Comparison of ENCODE assay signal across 29 mouse cellular contexts in genomic region chr8:46716477-46716876, GRCm38 (mm10). TPM values are rescaled to one million over a fixed set of nuclear protein-coding genes. Genes with fewer than 3 reads are reported as not detected.
A peak's percentile ranks its signal among the peaks of the same experiment; 100 is the strongest.
DNase-seq lines count a peak whose midpoint lies in the region; ATAC-seq and TF ChIP-seq lines count a peak whose summit lies in the region.
"Had no signal": no experiment of that assay in that cellular context is flagged by ENCODE, and none has a peak within 500 bp of the region (broad histone marks: within the 10 kb centered on the region; RNA-seq: fewer than 3 reads in every experiment).

No protein-coding gene starts in this region.

- TF ChIP-seq POLR2A in lung, adult 2 months (IDR thresholded peaks at IDR 0.05; ENCODE audit: borderline replicate concordance, extremely low read depth, low read depth, low read length), result no peak

- no peak for DNase-seq in intestine, embryonic 14.5 days (ENCODE audit: low spot score)
- peak; percentile 15 for DNase-seq in lung, embryonic 14.5 days
- DNase-seq in lung, adult 2 months, result no peak
- DNase-seq in layer of hippocampus, adult 11-12 months (ENCODE audit: low spot score), result no peak
- no peak for DNase-seq in heart, adult 8-10 months (ENCODE audit: low spot score)
- DNase-seq: adrenal gland, adult 8-10 months; cerebellum, adult 8-10 months; cerebellum, postnatal 36 days; gastrocnemius, adult 2 months; heart, postnatal 14 days; kidney, adult 9 months; layer of hippocampus, postnatal 36 days; left cerebral cortex, postnatal 4 days; lung, postnatal 36 days; right cerebral cortex, adult 18-20 months; right cerebral cortex, postnatal 4 days; thymus, postnatal 14 days had no signal

- no peak for TF ChIP-seq CTCF in intestine, postnatal 0 days (IDR thresholded peaks at IDR 0.05; ENCODE audit: low read depth)
- no peak for TF ChIP-seq CTCF in lung, embryonic 14.5 days (IDR thresholded peaks at IDR 0.05; ENCODE audit: low read depth)
- TF ChIP-seq CTCF in lung, adult 2 months (IDR thresholded peaks at IDR 0.05; ENCODE audit: insufficient read depth, low read length), result no peak

- no peaks in the 10 kb centered on the region for H3K9me3 ChIP-seq in intestine, embryonic 14.5 days (ENCODE audit: control insufficient read depth, low read length)
- H3K9me3 ChIP-seq in intestine, postnatal 0 days (ENCODE audit: control insufficient read depth), result no peaks in the 10 kb centered on the region
- H3K9me3 ChIP-seq in lung, embryonic 14.5 days (ENCODE audit: low read depth, low read length), result no peaks in the 10 kb centered on the region
- H3K9me3 ChIP-seq in embryonic facial prominence, embryonic 15.5 days (replicated peaks), result no peaks in the 10 kb centered on the region
- H3K9me3 ChIP-seq: forebrain, embryonic 10.5 days; forebrain, embryonic 15.5 days; G1E; hindbrain, embryonic 10.5 days; hindbrain, embryonic 15.5 days; liver, embryonic 15.5 days; neural tube, embryonic 12.5 days had no signal

- no peaks in the 10 kb centered on the region for H3K36me3 ChIP-seq in intestine, embryonic 14.5 days (ENCODE audit: control insufficient read depth, insufficient read depth, low read length)
- no peaks in the 10 kb centered on the region for H3K36me3 ChIP-seq in intestine, postnatal 0 days (ENCODE audit: control insufficient read depth, insufficient read depth)
- no peaks in the 10 kb centered on the region for H3K36me3 ChIP-seq in lung, embryonic 14.5 days (ENCODE audit: insufficient read depth)
- H3K36me3 ChIP-seq in embryonic facial prominence, embryonic 15.5 days, result no peaks in the 10 kb centered on the region
- H3K36me3 ChIP-seq: forebrain, embryonic 10.5 days; forebrain, embryonic 15.5 days; G1E; hindbrain, embryonic 10.5 days; hindbrain, embryonic 15.5 days; liver, embryonic 15.5 days; neural tube, embryonic 12.5 days had no signal

- H3K4me1 ChIP-seq in intestine, embryonic 14.5 days (replicated peaks; ENCODE audit: control insufficient read depth, insufficient read depth, low read length), result no peaks in the 10 kb centered on the region
- peaks cover 5% of the 10 kb centered on the region; the same call in 1 of the 2 replicates for H3K4me1 ChIP-seq in intestine, postnatal 0 days (replicated peaks; ENCODE audit: control insufficient read depth, insufficient read depth, low read length)
- peaks cover 3% of the 10 kb centered on the region; the same call in 1 of the 2 replicates for H3K4me1 ChIP-seq in lung, embryonic 14.5 days (ENCODE audit: insufficient read depth)
- no peaks in the 10 kb centered on the region for H3K4me1 ChIP-seq in lung, adult 2 months (ENCODE audit: control insufficient read depth, insufficient read depth, low read length)
- H3K4me1 ChIP-seq in embryonic facial prominence, embryonic 15.5 days, result peaks cover 17% of the 10 kb centered on the region
- H3K4me1 ChIP-seq: forebrain, embryonic 15.5 days; neural tube, embryonic 12.5 days had no signal

- H3K9ac ChIP-seq in intestine, embryonic 14.5 days (ENCODE audit: low read length), result no peak overlapping the region
- H3K9ac ChIP-seq in intestine, postnatal 0 days (ENCODE audit: low read depth, low read length), result no peak overlapping the region
- no peak overlapping the region for H3K9ac ChIP-seq in lung, embryonic 14.5 days
- H3K9ac ChIP-seq in embryonic facial prominence, embryonic 15.5 days, result no peak overlapping the region
- H3K9ac ChIP-seq: forebrain, embryonic 15.5 days; hindbrain, embryonic 15.5 days; liver, embryonic 15.5 days; neural tube, embryonic 12.5 days had no signal

- H3K4me3 ChIP-seq in intestine, embryonic 14.5 days (ENCODE audit: low read depth, low read length), result no peak overlapping the region
- no peak overlapping the region for H3K4me3 ChIP-seq in intestine, postnatal 0 days (ENCODE audit: low read depth, low read length)
- H3K4me3 ChIP-seq in lung, embryonic 14.5 days (ENCODE audit: low read depth, low read length), result no peak overlapping the region
- no peak overlapping the region for H3K4me3 ChIP-seq in lung, adult 2 months (replicated peaks; ENCODE audit: extremely low read depth, low read depth, low read length)
- H3K4me3 ChIP-seq in embryonic facial prominence, embryonic 15.5 days (replicated peaks), result no peak overlapping the region
- H3K4me3 ChIP-seq: forebrain, embryonic 10.5 days; forebrain, embryonic 15.5 days; gastrocnemius, adult 2 months; hindbrain, embryonic 10.5 days; hindbrain, embryonic 15.5 days; liver, embryonic 15.5 days; myocyte; neural tube, embryonic 12.5 days had no signal

- 27% methylated on average over 11 of the region's 11 CpGs for WGBS in intestine, embryonic 14.5 days
- 38% methylated on average over 11 of the region's 11 CpGs for WGBS in intestine, postnatal 0 days
- WGBS in lung, embryonic 14.5 days, result 21% methylated on average over 11 of the region's 11 CpGs
- 53% methylated on average over 11 of the region's 11 CpGs for WGBS in lung, adult 2 months
- 12% methylated on average over 11 of the region's 11 CpGs for WGBS in embryonic facial prominence, embryonic 15.5 days

- no peak overlapping the region for H3K27ac ChIP-seq in intestine, embryonic 14.5 days (ENCODE audit: low read depth)
- no peak overlapping the region for H3K27ac ChIP-seq in intestine, postnatal 0 days (ENCODE audit: low read depth, low read length)
- no peak overlapping the region for H3K27ac ChIP-seq in lung, embryonic 14.5 days (ENCODE audit: low read depth)
- no peak overlapping the region for H3K27ac ChIP-seq in embryonic facial prominence, embryonic 15.5 days (replicated peaks)
- H3K27ac ChIP-seq: forebrain, embryonic 10.5 days; forebrain, embryonic 15.5 days; gastrocnemius, adult 2 months; hindbrain, embryonic 10.5 days; hindbrain, embryonic 15.5 days; liver, embryonic 15.5 days; neural tube, embryonic 12.5 days had no signal

- 0 out of 2 replicates have a peak overlapping the region, but pooled peaks have one; percentile 0 for H3K4me2 ChIP-seq in intestine, embryonic 14.5 days (ENCODE audit: low read length)
- no peak overlapping the region for H3K4me2 ChIP-seq in intestine, postnatal 0 days (replicated peaks; ENCODE audit: low read depth)
- peak overlapping the region; percentile 27 for H3K4me2 ChIP-seq in lung, embryonic 14.5 days
- H3K4me2 ChIP-seq in embryonic facial prominence, embryonic 15.5 days (replicated peaks), result peak overlapping the region; percentile 30
- H3K4me2 ChIP-seq: forebrain, embryonic 15.5 days; hindbrain, embryonic 15.5 days; liver, embryonic 15.5 days; midbrain, embryonic 11.5 days; neural tube, embryonic 12.5 days had no signal

- no peak for ATAC-seq in intestine, embryonic 14.5 days (replicated peaks; ENCODE audit: low FRiP score, low TSS enrichment, low read depth)
- ATAC-seq in intestine, postnatal 0 days, result no peak
- ATAC-seq in lung, embryonic 14.5 days (ENCODE audit: insufficient read depth), result no peak
- no peak for ATAC-seq in embryonic facial prominence, embryonic 15.5 days (ENCODE audit: insufficient number of reproducible peaks, low FRiP score, low TSS enrichment, low read depth)
- ATAC-seq: forebrain, embryonic 15.5 days; inflammation-experienced regulatory T-cells, adult 6 months had no signal

- H3K27me3 ChIP-seq in intestine, embryonic 14.5 days (replicated peaks; ENCODE audit: control insufficient read depth, insufficient read depth, low read length), result no peaks in the 10 kb centered on the region
- H3K27me3 ChIP-seq in intestine, postnatal 0 days (replicated peaks; ENCODE audit: control insufficient read depth, insufficient read depth, low read length), result no peaks in the 10 kb centered on the region
- no peaks in the 10 kb centered on the region for H3K27me3 ChIP-seq in lung, embryonic 14.5 days (ENCODE audit: insufficient read depth, low read length)
- H3K27me3 ChIP-seq in embryonic facial prominence, embryonic 15.5 days, result no peaks in the 10 kb centered on the region
- H3K27me3 ChIP-seq: forebrain, embryonic 15.5 days; hindbrain, embryonic 15.5 days; liver, embryonic 15.5 days; neural tube, embryonic 12.5 days had no signal

RNA-seq across cellular contexts. Expression of gene Irf2, which starts 23.1 kb away (rescaled TPM):
- 19.3 and 25.4 TPM in 2 replicates for polyA plus RNA-seq in intestine, embryonic 14.5 days (2014; fragmentation: Nextera tagmentation; extraction: Ambion mirVana)
- polyA plus RNA-seq in intestine, postnatal 0 days (2015; fragmentation: Nextera tagmentation; extraction: Ambion mirVana), result 43.3 and 46.2 TPM in 2 replicates
- polyA plus RNA-seq in lung, embryonic 14.5 days (2014; fragmentation: Nextera tagmentation; extraction: Ambion mirVana), result 16.8 and 23.7 TPM in 2 replicates
- polyA plus RNA-seq in lung, adult 2 months (2012; rRNA removed), result 20.5 and 24.6 TPM in 2 replicates
- 19.7 and 21.0 TPM in 2 replicates for polyA plus RNA-seq in embryonic facial prominence, embryonic 15.5 days (2015; fragmentation: Nextera tagmentation; extraction: Ambion mirVana)
- 10 to 100 TPM; 26.0 to 34.6 (median 27.6) TPM for total RNA-seq in heart, adult 8-10 months (2022)
